Mouse (Mus musculus) ES-E14 (cell line): ENCODE results near the gene Supv3l1.

Experiments used
- MAFK ChIP-seq: IDR thresholded peaks from 2 replicates; pipeline ENCODE4 v1.6.1; 2014; ENCODE audit warnings: mild to moderate bottlenecking, low read depth, low read length, inconsistent platforms; ENCODE audit not compliant: insufficient read depth
- ZC3H11A ChIP-seq: IDR thresholded peaks from 2 replicates; pipeline ENCODE4 v1.6.1; 2012; ENCODE audit warnings: low read depth, mild to moderate bottlenecking, inconsistent platforms, low read length, borderline replicate concordance
- ZNF384 ChIP-seq: IDR thresholded peaks from 2 replicates; pipeline ENCODE4 v1.6.1; 2012; ENCODE audit warnings: low read depth, low read length, inconsistent platforms

GRCm38 (mm10) chr10:62476980-62477379, 27.4 kb upstream of the Supv3l1 start:
- TF ChIP-seq MAFK (no peak), ZNF384 (no peak), ZC3H11A (no peak)
